Mouse (Mus musculus): Measurements from ENCODE around the gene Best1.

Best1 gene

DNA sequence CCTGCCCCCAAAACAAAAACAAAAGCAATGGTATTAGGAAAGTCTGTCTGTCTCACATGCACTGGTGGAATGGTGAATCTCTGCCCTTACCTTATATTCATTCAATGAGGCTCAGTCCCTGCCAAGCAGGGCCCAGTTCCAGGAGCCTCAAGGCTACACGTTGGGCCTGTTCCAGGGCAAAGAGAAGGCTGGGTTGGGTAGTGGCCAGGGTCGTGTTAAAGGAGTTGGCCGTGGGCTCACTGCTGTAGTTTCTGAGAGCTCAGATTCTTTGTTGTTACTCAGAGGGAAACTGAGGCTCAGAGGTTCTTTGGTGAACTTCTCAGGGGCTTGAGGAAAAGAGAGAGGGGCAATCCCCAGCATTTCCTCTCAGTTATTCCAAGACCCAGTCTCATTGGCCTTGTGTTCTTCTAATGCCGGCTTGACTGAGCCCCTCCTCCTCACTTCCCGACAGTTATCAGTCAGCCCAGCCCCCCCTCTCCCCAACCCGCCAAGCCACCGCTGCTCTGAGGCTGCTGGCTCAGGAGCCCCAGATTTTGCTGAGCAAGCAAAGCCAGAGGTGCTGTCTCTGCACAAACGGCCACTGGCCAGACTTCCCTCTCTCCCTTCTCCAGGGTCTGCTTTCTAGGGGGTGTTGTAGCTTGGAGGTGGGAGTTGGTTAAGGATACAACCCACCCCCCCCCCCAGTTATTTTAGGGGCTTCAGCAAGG, 23.9 kb upstream of the Best1 start:
- in situ Hi-C loops (cut with MseI, MboI) = no loop called here

DNA sequence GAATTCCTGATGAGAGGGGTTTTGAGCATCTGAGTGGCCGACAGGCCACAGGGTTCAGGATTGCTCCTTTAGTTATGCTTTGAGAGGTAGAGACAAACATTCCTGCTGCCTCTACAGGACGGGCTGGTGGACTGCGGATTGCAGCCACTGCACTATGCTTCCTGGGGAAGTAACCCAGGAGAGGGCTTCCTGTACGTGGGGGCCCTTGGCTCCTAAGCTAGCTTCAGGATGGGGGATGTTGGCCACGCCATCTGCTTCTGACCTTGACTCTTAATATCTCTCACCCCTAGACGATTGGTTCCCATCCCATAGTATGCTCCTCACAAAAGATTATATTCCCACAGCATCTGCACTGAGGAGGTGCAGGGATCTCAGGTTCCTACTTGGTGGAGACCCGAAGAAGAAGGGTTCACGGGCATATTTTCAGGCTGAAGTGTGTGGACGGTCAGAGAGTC, 21.9 kb upstream of the Best1 start:
- in situ Hi-C loops (cut with MseI, MboI) = no loop called here

DNA sequence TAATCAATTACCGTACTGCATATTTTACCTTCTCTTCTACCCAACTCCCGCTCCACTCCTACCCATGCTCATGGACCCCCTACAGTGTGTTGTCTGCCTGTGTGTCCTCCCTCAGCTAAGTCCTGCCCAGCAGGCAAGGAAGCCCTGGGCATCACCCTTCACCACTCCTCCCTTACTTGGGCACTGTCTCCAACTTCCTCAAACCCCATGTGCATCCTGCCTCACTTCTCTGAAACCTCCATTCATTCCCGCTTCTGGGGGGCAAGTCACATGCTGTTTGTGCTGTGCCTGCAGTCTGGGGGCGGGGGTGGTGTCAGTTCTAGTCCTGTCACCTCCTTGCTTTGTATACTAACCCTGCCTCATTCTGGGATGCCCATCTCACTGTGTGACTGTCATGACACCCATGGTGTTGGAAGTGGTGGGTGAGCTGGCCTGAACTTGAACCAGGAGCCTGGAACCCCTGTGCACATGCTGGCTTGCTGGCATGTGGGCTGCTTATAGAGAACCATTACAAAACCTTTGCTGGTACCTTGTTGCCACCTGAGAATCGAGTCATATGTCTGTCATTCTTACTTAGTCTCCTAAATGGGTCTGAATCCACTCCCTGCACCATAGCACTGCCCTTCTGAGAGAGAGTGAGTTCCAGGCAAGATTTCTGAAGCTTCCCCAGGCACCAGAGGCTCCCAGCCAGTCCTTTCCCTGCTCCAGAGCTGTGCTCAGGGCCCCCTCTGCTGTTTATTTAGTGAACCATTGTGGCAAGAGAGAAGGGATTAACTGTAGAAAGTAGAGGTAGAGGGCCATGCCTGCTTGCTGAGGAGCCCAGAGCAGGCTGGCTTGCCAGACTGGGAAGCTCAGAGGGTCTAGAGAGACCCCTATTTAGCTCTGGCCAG, 21.2 kb upstream of the Best1 start:
- in situ Hi-C loops (cut with MseI, MboI) = no loop called here

DNA sequence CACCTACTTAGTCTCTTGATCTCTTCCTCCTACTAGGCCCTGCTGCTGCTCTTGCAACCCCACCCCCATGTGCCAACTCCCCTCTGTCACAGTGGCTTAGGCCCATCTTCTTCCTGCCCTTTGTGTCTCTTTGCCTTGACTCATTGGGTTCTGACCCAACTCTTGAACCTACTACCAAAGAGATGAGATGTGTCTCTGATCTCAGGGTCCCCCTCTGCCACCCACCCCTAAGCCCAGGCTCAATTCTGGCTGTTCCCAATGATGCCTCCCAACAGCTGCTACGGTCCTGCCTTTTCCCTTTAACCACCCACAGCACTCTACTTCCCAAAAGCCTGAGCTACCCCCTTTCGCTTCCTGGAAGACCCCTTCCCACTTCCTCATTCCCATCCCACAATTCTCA, 20.5 kb upstream of the Best1 start:
- in situ Hi-C loops (cut with MseI, MboI) = no loop called here

DNA sequence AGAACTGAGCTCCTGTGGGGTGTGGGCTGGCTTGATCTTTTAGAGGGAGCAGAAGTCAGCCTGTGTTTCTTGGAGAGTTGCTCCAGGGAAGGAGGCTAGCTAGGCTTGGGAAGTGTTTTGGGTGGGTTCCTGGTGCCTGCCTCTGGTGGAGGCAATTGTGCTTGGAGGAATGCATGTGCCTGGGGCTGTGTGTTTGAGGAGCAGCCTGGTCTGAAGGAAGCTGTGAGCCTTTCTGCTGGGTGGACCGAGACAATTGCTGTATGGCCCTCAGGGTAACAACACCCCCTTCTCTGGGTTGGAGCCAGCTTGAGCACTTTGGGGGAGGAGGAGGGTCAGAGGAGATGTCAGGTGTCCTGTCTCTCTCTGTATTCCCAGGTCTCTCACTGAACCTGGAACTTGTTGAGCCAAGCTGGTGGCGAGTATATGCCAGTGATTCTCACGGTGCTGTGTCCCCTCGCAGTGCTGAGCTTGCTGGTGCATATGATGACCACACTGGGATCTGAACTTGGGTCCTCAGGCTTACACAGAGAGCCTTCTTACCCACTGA, 17.9 kb upstream of the Best1 start:
- in situ Hi-C loops (cut with MseI, MboI) = no loop called here

DNA sequence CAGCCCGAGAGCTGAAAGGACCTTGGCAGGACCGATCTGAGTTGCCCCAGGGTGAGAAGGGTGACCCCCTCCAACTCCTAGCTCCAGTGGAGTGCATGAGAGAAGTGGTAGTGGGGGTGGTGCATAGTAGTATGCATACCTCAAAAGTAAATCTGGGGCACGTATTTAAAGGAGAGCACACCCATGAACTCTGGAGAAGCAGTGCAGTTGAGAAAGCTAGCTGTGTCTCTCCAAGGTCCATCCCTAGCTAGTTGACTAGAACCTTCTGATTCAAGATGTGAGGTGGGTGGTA, 17.0 kb upstream of the Best1 start:
- in situ Hi-C loops (cut with MseI, MboI) = no loop called here

DNA sequence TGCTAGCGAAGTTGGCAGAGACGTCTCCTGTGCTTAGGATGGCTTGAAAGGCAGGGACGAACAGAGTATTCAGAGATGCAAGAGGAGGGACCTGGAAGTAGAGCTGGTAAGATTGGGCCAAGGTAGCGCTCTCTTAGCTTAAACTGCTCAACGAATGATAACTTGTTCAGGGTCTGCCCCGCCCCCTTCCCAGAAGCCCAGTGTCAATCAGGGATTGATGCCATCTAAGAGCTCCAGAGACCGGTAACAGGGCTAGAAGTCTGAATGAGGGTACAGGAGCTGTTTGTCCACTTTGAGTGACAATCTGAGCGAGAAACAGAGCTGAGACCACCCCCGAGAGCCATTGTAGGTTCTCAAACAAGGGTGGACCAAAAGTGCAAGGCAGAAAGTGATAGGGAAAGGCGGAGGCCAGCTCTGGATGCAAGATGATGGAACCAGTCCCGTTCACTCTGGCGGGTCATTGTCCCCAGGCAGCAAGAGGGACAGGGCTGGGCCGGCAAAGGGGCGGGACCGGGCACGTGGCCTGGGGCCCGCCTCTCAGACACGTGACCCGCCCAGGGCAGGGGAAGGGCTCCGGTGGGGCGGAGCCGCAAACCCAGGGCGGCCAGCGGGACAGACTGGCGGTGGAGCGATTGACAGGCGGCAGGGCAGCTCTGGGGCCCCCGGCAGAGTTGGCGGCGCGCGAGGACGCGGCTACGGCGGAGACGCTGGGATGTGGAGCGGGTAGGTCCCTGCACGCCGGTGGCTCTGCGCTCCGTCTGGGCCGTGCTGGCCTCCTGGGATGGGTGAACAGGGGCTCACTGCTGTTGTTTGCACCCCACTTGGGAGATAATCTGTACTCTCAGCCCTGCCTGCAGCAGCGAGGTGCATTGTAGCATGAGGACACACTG, 16.4 kb upstream of the Best1 start:
- in situ Hi-C loops (cut with MseI, MboI) = no loop called here

DNA sequence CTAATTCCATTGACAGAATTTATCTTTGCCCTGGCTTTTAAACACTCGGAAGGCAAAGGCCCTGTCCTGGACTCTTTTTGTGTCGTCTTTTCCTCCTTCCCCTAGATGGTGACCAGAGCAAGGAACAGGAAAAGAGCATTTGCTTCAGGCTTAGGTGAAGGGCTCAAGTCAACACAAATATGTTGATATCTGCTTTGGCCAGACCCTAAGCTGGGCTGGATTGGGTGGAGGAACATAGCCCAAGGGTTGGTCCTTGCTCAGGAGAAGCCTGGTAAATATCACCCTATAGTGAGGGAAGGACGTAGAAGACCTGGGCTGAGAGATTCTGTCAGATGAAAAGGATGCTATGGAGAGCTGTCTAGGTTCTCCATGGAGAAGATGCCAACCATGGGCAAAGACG, 14.7 kb upstream of the Best1 start:
- in situ Hi-C loops (cut with MseI, MboI) = no loop called here

DNA sequence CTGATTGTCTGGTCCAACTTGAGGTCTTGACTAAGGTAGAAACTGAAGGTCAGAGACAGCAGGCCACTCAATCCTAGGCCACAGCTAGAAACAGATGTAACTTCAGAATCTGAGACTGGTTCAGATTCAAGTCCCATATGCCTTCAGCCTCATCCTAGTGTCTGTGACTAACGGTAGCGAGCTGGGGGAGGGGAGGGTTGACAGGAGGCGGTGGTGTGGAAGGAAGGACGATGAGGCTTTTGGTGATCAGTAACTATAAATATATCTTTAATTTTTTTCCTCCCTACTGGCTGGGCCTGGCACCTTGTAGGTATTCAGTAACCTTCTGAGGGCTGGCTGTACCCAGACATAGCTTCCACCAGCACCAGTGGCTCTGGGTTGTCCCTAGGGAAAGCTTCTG, 14.0 kb upstream of the Best1 start:
- in situ Hi-C loops (cut with MseI, MboI) = no loop called here

DNA sequence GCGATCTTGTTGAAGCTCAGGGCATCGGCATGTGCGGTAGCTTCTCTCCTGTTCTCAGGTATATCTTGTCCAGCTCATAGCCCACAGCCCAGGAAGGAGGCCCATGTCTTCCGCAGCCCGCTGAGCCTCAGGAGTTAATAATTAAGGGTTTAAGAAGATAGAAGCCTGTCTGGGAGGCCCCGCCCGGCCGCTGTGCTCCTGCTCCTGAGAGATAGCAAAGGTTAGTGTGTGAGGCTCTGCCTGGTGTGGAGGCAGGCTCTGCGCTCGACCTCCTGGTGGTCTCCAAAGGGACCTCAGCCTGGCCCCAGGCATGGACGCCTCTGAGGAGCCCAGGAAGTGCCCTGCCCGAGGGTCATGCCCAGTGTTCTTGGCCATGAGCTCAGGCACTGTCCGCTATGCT, 13.4 kb upstream of the Best1 start:
- in situ Hi-C loops (cut with MseI, MboI) = no loop called here

DNA sequence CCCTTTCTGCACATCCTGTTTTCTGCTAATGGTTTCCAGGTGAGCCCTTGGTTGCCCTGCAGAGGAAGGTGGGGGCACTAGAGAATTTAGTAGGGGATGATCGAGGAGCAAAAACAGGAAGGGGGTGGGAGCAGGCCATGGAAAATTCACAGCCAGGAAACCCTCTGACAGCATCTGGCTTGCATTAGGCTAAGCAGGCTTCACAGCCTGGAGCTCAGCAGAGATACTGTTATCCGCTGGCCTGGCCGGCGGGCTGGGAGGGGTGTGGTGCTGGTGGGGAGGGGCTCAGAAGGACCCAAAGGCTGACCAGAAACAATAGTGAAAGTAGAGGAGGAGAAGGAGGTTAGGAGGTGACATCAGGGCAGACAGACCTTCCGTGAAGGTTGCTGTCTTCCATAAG, 12.5 kb upstream of the Best1 start:
- in situ Hi-C loops (cut with MseI, MboI) = no loop called here

DNA sequence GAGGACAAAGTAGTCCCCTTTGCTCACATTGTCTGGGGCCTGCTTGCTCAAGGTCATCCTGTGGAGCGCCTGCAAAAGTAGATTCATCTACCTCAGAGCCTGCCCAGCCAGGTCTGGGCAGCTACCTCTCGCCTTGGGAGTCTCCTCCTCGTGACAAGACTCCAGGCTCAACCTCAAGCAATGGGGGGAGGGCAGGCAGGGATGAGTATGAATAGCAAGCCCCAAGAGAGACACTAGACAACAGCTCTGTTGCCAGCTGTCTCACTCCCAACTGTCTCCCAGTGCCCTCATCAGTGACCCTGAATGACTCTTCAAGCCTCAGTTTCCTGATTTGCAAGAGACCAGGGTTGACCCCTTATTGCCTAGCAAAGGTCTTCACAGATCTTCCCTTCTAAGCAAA, 11.9 kb upstream of the Best1 start:
- in situ Hi-C loops (cut with MseI, MboI) = no loop called here

DNA sequence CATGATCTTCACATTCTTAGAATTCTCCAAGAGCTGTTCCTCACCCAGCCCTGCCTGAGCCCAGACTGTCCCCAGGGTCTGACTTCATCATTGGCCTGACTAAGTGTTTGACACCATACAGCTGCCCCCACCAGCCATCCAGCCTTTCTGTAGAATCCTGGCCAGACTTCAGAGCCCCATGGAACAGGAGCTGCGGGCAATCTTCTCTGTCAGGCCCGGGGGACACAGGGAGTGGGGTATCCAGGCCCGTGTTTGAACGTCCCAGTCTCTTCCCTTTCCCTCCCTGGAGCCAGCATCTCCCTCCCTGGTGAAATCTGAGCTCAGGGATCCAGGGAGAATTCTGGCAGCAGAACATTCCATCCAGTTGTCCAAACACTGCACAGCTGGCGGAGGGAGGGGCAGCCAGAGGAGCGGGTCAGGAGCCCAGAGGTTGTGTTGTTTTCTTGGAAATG, 11.4 kb upstream of the Best1 start:
- in situ Hi-C loops (cut with MseI, MboI) = no loop called here

DNA sequence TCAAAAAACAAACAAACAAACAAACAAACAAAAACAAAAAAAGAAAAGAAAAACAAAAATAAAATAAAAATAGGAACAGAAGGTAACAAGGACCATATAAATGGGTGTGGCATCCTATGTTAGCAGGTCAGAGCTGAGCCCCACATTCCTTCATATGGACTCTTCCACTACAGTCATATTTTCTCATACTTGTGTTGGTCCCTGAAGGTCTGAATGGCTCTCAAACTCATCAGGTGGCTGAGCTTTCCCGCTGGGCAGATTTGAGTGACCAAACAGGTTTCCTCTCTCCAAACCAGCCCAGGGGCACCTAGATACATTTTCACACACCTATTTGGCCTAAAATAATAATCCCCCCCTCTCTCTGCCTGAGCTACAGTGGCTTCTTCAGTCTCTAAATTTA, 10.0 kb upstream of the Best1 start:
- in situ Hi-C loops (cut with MseI, MboI) = no loop called here

DNA sequence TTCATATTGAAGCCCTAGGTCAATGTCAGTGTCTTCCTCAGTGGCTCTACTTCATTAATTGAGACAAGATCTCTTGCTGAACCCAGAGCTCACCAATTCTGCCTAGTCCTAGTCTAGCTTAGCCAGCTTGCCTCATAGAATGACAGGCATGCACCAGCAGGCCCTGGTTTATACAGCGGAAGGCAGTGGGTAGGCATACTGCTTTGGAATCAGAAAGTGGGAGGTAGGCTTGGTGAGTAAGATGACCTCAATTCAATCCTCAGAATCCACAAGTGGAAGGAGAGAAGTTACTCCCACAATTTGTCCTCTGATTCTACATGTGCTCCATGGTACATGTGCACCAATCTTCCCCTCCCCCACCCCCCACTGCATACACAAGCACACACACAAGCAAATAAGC, 2.3 kb upstream of the Best1 start:
- in situ Hi-C loops (cut with MseI, MboI) = loop anchor here in 1 of 2 experiments (5.0 kb wide), 1 partner anchor 34 kb away; no protein-coding TSS in a partner anchor

DNA sequence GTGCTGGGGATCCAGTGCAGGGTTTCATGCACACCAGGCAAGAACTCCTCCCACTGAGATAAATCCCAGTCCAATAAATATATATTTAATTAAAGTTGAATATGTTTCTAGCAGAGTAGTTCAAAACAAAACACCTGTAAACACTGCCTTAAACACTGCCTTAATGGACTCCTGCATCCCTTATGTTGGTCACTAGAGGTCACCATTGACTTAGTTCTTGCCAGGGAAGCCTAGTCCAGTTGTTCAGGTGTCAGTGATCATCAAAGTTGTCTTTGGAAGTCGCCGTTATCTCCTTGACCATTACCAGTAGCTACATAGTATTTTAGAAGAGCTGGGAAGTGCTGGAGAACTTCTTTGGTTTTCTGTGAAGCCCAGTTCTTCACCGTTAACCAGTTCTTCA, 1.1 kb downstream of the Best1 start:
- in situ Hi-C loops (cut with MseI, MboI) = loop anchor here in 1 of 2 experiments (5.0 kb wide), 1 partner anchor 37 kb away; no protein-coding TSS in a partner anchor

DNA sequence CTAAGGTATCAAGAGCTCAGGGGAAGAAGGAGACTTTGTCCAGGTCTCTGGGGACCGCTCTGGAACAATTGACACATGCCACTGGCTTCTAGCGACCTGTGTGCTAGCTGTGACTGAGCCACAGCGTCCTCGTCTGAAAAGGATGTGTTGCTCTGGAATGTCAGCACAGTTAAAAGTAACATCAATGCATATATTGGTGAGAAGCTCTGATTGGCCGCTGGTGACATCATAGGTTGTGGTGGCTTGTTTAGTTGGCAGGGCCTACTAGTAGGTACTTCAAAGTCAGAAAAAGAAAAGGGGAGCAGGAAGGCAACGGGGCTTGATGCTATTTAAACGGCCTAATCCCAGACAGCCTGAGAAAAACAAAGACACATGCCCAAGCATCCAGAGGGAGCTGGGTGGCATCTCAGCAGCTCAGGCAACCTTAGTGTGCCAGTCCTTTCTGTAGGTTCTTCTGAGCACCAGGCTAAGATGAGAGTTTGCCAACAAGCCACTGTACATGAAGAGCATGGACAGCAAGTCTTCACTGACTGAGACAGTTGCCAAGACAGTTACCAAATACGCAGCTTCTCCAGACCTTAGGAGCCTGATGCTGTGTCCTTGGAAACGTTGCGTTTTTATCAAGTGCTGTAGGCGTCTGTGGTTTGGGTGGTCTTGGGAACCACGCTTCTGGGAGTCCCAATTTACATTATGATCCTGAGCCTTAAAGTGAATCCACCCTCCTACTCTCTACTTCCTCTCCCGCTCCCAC, 2.5 kb downstream of the Best1 start:
- in situ Hi-C loops (cut with MseI, MboI) = loop anchor here in 1 of 2 experiments (5.0 kb wide), 1 partner anchor 33 kb away; no protein-coding TSS in a partner anchor

DNA sequence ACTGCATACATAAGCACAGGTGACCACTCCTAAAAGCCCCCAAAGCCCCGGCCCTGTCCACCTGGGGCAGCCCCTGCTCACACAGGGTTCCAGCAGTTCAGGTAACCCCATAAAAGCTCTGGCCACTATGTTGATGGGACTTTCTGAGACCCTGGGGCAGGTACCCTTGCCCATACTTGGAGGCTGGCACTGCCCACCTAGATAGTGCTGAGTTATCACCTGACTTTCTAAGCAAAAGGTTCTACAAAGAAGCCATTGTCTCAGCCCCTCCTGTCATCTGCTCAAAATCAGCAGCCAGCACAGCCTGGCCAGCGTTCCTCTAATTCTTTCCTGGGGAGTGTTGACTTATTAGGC, 3.4 kb downstream of the Best1 start:
- in situ Hi-C loops (cut with MseI, MboI) = loop anchor here in 1 of 2 experiments (5.0 kb wide), 1 partner anchor 34 kb away; no protein-coding TSS in a partner anchor

DNA sequence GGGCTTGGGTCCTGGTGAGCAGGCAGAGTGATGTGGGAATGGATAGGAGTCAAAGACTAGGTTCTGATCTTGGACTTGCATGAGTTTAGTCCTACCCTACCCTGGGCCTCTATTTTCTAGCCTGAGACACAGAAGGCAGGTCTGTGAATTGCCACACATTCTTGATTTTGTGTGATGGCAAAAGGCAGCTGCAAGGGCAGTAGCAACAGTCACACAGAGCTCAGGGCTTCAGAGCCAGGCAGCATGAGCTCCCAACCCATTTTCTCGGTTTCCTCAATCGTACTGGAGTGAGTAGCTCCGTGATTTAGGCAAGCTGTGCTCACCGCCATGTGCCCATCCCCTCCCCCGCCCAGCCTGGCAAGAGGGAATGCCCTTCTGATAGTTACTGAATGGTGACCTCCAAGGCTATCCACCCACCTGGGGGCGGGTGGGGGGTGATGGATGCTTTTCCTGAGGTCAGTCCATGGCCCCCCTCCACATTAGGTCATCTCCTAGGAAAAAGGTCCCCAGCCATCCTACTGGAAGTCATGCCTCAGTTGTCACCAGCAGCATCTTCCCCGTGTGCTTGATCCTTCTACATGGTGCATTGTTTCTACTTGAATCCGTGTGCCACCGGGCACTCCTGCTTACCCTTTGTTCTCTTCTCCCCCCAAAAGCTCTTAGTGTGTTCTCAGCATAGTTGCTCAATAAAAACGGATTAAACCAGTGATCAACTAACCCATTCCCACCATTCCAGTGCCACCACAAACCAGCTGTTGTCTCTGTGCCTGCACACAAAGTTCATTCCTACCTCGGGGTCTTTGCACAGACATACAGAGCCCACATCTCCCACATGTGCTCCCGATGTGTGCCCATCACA, 4.0 kb downstream of the Best1 start:
- in situ Hi-C loops (cut with MseI, MboI) = loop anchor here in 1 of 2 experiments (5.0 kb wide), 1 partner anchor 35 kb away; no protein-coding TSS in a partner anchor

Measured in mouse trophoblast stem cell (cell line).